Comparison of ENCODE assay signal across 16 mouse cellular contexts in the genomic region with DNA sequence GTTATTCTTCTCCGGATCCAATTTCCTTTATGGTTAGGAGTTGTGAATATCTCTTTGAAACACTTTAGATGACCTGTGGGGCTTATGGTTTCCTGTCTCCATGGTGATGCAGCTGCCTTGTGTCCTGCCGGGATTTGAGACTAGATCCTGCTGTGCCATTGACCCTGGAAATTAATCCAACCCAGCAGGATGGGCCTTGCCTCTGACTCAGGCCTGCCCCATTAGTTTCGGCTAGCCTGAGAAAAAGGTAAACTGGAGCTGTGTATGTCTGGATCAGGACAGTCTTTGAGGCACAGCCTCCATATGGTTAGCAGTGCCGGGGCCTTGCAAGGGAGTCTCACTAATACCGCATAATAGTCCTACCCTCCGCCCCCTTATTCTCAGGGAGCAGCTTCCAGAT. TPM values are rescaled to one million over a fixed set of nuclear protein-coding genes. Genes with fewer than 3 reads are reported as not detected.
DNase-seq lines count a peak whose midpoint lies in the region; ATAC-seq and TF ChIP-seq lines count a peak whose summit lies in the region.
"Had no signal": no experiment of that assay in that cellular context is flagged by ENCODE, and none has a peak within 500 bp of the region (broad histone marks: within the 10 kb centered on the region; RNA-seq: fewer than 3 reads in every experiment).

No protein-coding gene starts in this region.

- no peak overlapping the region for H3K27ac ChIP-seq in intestine, postnatal 0 days (ENCODE audit: low read depth, low read length)
- H3K27ac ChIP-seq in intestine, embryonic 15.5 days, result no peak overlapping the region
- H3K27ac ChIP-seq in forebrain, embryonic 14.5 days (ENCODE audit: low read depth, low read length), result no peak overlapping the region
- H3K27ac ChIP-seq in layer of hippocampus, adult 2 months, result no peak overlapping the region
- H3K27ac ChIP-seq: lung, embryonic 15.5 days; neural tube, embryonic 13.5 days had no signal

- H3K4me3 ChIP-seq in intestine, postnatal 0 days (ENCODE audit: low read depth, low read length), result no peak overlapping the region
- H3K4me3 ChIP-seq in intestine, embryonic 15.5 days (replicated peaks), result no peak overlapping the region
- no peak overlapping the region for H3K4me3 ChIP-seq in forebrain, embryonic 14.5 days (ENCODE audit: low read depth, low read length)
- H3K4me3 ChIP-seq in layer of hippocampus, adult 2 months, result no peak overlapping the region
- H3K4me3 ChIP-seq: neural tube, embryonic 13.5 days had no signal

- H3K36me3 ChIP-seq in intestine, postnatal 0 days (ENCODE audit: control insufficient read depth, insufficient read depth), result no peaks in the 10 kb centered on the region
- H3K36me3 ChIP-seq in intestine, embryonic 15.5 days, result no peaks in the 10 kb centered on the region
- H3K36me3 ChIP-seq in forebrain, embryonic 14.5 days (ENCODE audit: control insufficient read depth, insufficient read depth, low read length), result no peaks in the 10 kb centered on the region
- H3K36me3 ChIP-seq: lung, embryonic 15.5 days; neural tube, embryonic 13.5 days had no signal

- peaks cover 3% of the 10 kb centered on the region; the same call in 1 of the 2 replicates for H3K4me1 ChIP-seq in intestine, postnatal 0 days (replicated peaks; ENCODE audit: control insufficient read depth, insufficient read depth, low read length)
- H3K4me1 ChIP-seq in intestine, embryonic 15.5 days (replicated peaks), result peaks cover 7% of the 10 kb centered on the region; the same call in 1 of the 2 replicates
- H3K4me1 ChIP-seq in forebrain, embryonic 14.5 days (ENCODE audit: control insufficient read depth, insufficient read depth, low read length), result peaks cover 5% of the 10 kb centered on the region

- ATAC-seq in intestine, postnatal 0 days, result no peak
- ATAC-seq in intestine, embryonic 15.5 days, result no peak
- ATAC-seq in forebrain, embryonic 14.5 days, result 0 out of 2 replicates have a peak, but pooled peaks have one; percentile 17
- ATAC-seq: CD4-positive, CD25-positive, alpha-beta regulatory T cell, adult 4 months had no signal

- H3K9ac ChIP-seq in intestine, postnatal 0 days (ENCODE audit: low read depth, low read length), result peak overlapping the region; percentile 11; the same call in 1 of the 2 replicates
- H3K9ac ChIP-seq in intestine, embryonic 15.5 days, result no peak overlapping the region
- no peak overlapping the region for H3K9ac ChIP-seq in forebrain, embryonic 14.5 days (ENCODE audit: low read length)
- H3K9ac ChIP-seq: neural tube, embryonic 13.5 days had no signal

- H3K9me3 ChIP-seq in intestine, postnatal 0 days (ENCODE audit: control insufficient read depth), result no peaks in the 10 kb centered on the region
- no peaks in the 10 kb centered on the region for H3K9me3 ChIP-seq in intestine, embryonic 15.5 days
- no peaks in the 10 kb centered on the region for H3K9me3 ChIP-seq in forebrain, embryonic 14.5 days (replicated peaks; ENCODE audit: control insufficient read depth, low read length)
- H3K9me3 ChIP-seq: lung, embryonic 15.5 days; neural tube, embryonic 13.5 days had no signal

- H3K27me3 ChIP-seq in intestine, postnatal 0 days (replicated peaks; ENCODE audit: control insufficient read depth, insufficient read depth, low read length), result no peaks in the 10 kb centered on the region
- 0 out of 2 replicates have a peak, but pooled peaks cover 8% of the 10 kb centered on the region for H3K27me3 ChIP-seq in intestine, embryonic 15.5 days (replicated peaks)
- H3K27me3 ChIP-seq in forebrain, embryonic 14.5 days (replicated peaks; ENCODE audit: control insufficient read depth, insufficient read depth, low read length), result peaks cover 14% of the 10 kb centered on the region

- peak; percentile 64 for DNase-seq in embryo, embryonic 10.5 days (ENCODE audit: low spot score)
- DNase-seq in forebrain, embryonic 14.5 days (ENCODE audit: low spot score), result peak; percentile 13
- DNase-seq in retina, postnatal 1 day, result peak; percentile 42
- DNase-seq in layer of hippocampus, postnatal 36 days, result no peak
- DNase-seq in layer of hippocampus, adult 2 months (ENCODE audit: low spot score in 2 of 2), result no peak
- DNase-seq: cerebellum, adult 2 months; gastrocnemius, postnatal 14 days; heart, postnatal 4 days; kidney, adult 9 months; thymus, adult 2 months had no signal

- no peak overlapping the region for H3K4me2 ChIP-seq in intestine, postnatal 0 days (replicated peaks; ENCODE audit: low read depth)
- H3K4me2 ChIP-seq in intestine, embryonic 15.5 days (replicated peaks), result no peak overlapping the region
- H3K4me2 ChIP-seq in forebrain, embryonic 14.5 days (ENCODE audit: low read length), result no peak overlapping the region
- H3K4me2 ChIP-seq: liver, embryonic 11.5 days had no signal

- TF ChIP-seq CTCF in intestine, postnatal 0 days (IDR thresholded peaks at IDR 0.05; ENCODE audit: low read depth), result no peak
- TF ChIP-seq CTCF in layer of hippocampus, adult 2 months (conservative IDR thresholded peaks at IDR 0.05), result no peak

- WGBS in intestine, postnatal 0 days, result 76% methylated on average over 6 of the region's 6 CpGs
- WGBS in intestine, embryonic 15.5 days, result 71% methylated on average over 6 of the region's 6 CpGs
- WGBS in forebrain, embryonic 14.5 days, result 18% methylated on average over 6 of the region's 6 CpGs

RNA-seq across cellular contexts. Expression of a gene that starts 1.9 kb away (rescaled TPM):
- 16.5 and 19.2 TPM in 2 replicates for polyA plus RNA-seq in intestine, postnatal 0 days (2015; fragmentation: Nextera tagmentation; extraction: Ambion mirVana)
- polyA plus RNA-seq in intestine, embryonic 15.5 days (2015; fragmentation: Nextera tagmentation; extraction: Ambion mirVana), result 21.5 and 23.7 TPM in 2 replicates
- polyA plus RNA-seq in forebrain, embryonic 14.5 days (2014; fragmentation: Nextera tagmentation; extraction: Ambion mirVana), result 0.62 and 1.3 TPM in 2 replicates
- 1 to 10 TPM; 1.2 TPM for total RNA-seq in layer of hippocampus, postnatal 36 days (2021)
- total RNA-seq in layer of hippocampus, adult 2 months (2021), result under 1 TPM; 0.69 to 0.97 TPM

RNA-seq across cellular contexts. Expression of a gene that starts 36.4 kb away (rescaled TPM):
- 1.2 and 1.3 TPM in 2 replicates for polyA plus RNA-seq in intestine, postnatal 0 days (2015; fragmentation: Nextera tagmentation; extraction: Ambion mirVana)
- 2.9 TPM in 2 replicates for polyA plus RNA-seq in intestine, embryonic 15.5 days (2015; fragmentation: Nextera tagmentation; extraction: Ambion mirVana)
- 2.2 and 3.2 TPM in 2 replicates for polyA plus RNA-seq in forebrain, embryonic 14.5 days (2014; fragmentation: Nextera tagmentation; extraction: Ambion mirVana)
- 10 to 100 TPM; 22.3 to 26.1 TPM for total RNA-seq in layer of hippocampus, postnatal 36 days (2021)
- total RNA-seq in layer of hippocampus, adult 2 months (2021), result 10 to 100 TPM; 21.7 to 25.9 TPM
- polyA plus RNA-seq: CD4-positive, CD25-positive, alpha-beta regulatory T cell, adult 4 months had no signal

Comparison
In these comparisons a context has a peak if more than half of its experiments do, and no peak if none do; other contexts are left out.
1. DNase-seq: peak in embryo, embryonic 10.5 days (single experiment), forebrain, embryonic 14.5 days (single experiment) and retina, postnatal 1 day (single experiment); none in layer of hippocampus, postnatal 36 days (0 of 2) and layer of hippocampus, adult 2 months (0 of 2).